Mouse (Mus musculus): Measurements from ENCODE around the gene Serpinc1. TPM values are rescaled to one million over a fixed set of nuclear protein-coding genes. Genes with fewer than 3 reads are reported as not detected.

Gene Serpinc1
- polyA plus RNA-seq, 1 experiment = 2.2 TPM

- Histone ChIP-seq H3K27me3 (ENCODE audit: control insufficient read depth) (no peaks in the 10 kb centered on the region), H3K36me3 (ENCODE audit: control insufficient read depth) (peaks cover 37% of the 10 kb centered on the region), H3K9me3 (ENCODE audit: control insufficient read depth, low read length) (no peaks in the 10 kb centered on the region), H3K4me1 (ENCODE audit: control insufficient read depth) (peaks cover 47% of the 10 kb centered on the region), H3K4me3 (replicated peaks) (no peak overlapping the region)
- TF ChIP-seq TAL1 (IDR thresholded peaks at IDR 0.05; ENCODE audit: low read length) (no peak), GATA1 (IDR thresholded peaks at IDR 0.05; ENCODE audit: low read length) (no peak)
Observed at GRCm38 (mm10) chr1:161031881-161032280, 53.5 kb downstream of the Serpinc1 start.

- peaks cover 52% of the 10 kb centered on the region for H3K4me1 ChIP-seq (ENCODE audit: control insufficient read depth)
- no peaks in the 10 kb centered on the region for H3K27me3 ChIP-seq (ENCODE audit: control insufficient read depth)
- TF ChIP-seq GATA1 (IDR thresholded peaks at IDR 0.05; ENCODE audit: low read length) = no peak
- no peak for TF ChIP-seq TAL1 (IDR thresholded peaks at IDR 0.05; ENCODE audit: low read length)
- H3K4me3 ChIP-seq (replicated peaks) = no peak overlapping the region
- H3K9me3 ChIP-seq (ENCODE audit: control insufficient read depth, low read length) = no peaks in the 10 kb centered on the region
- H3K36me3 ChIP-seq (ENCODE audit: control insufficient read depth) = peaks cover 42% of the 10 kb centered on the region
Observed at GRCm38 (mm10) chr1:161032345-161032744, 54.0 kb downstream of the Serpinc1 start.

DNA sequence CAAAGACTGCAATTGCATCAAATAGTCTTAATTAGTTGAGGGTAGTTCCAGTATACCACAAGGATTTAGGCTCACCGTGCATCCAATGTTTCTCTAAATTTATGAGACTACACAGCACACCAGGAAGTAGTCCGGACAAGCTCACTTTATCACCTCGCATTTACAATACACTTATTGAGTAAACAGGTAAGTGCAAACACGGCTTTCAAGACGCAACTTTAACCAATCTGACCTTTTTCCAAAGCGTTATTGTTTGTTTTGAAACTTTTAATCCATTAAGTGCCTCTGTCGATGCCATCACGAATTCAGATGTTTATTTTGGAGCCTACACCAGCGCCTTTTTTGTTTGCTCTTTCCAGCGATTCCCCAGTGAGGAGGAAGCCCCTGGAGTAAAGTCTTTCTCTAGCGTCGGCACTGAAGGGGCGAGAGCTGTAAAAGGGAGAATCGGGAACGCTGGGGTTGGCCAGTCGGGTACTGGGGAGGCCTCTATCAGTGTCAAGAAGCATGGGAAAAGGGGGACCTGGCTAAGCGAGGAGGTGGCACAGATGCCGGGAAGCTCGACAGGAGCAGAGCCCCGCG, 55.6 kb downstream of the Serpinc1 start:
- peak overlapping the region; percentile 97 for H3K4me3 ChIP-seq (replicated peaks)
- peaks cover 58% of the 10 kb centered on the region for H3K36me3 ChIP-seq (ENCODE audit: control insufficient read depth)
- H3K27me3 ChIP-seq (ENCODE audit: control insufficient read depth) = no peaks in the 10 kb centered on the region
- no peaks in the 10 kb centered on the region for H3K9me3 ChIP-seq (ENCODE audit: control insufficient read depth, low read length)
- H3K4me1 ChIP-seq (ENCODE audit: control insufficient read depth) = peaks cover 63% of the 10 kb centered on the region
- TF ChIP-seq GATA1 (IDR thresholded peaks at IDR 0.05; ENCODE audit: low read length) (no peak), TAL1 (IDR thresholded peaks at IDR 0.05; ENCODE audit: low read length) (no peak)

DNA sequence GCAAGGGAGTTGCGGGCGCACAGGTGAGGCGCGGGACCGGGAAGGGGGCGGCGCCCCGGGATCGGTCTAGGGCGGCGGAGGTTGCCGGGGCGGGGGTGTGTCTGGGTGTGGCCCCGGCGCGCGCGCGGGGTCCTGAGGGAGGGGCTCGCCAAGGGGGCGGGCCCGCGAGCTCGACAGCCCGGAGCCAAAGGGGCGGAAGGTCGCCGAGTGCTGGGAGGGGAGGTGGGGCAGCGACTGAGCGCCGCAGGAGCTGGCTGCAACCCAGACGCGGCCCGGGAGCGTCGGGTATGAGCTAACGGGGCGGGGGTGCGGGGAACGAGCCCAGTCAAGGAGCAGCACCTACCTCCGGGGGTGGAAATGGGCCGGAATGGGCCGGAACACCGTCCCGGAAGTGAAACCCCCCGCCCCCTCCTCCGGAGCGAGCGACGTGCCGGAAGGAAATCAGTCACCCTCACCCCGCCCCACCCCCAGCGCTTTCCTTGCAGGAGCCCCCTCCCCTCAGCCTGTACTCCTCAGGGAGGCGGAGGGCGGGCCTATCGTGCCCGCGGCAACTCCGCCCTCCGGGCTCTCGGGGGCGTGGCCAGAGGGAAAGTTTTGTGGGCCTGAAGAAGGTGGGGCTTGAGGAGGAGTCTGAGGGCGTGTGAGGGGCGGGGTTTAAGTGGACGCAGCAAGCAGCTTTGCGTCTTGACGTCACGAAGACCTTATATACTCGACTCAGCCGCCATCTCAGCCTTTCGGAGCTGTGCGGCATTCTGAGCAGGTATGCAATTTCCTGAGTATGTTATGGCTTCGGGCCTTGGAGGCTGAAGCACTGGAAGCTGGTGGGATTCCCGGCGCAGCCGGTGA, 56.3 kb downstream of the Serpinc1 start, which contains the start of gene Zbtb37:
Gene Zbtb37 (minus strand): TSS at position 415 of the 846 bp plus-strand sequence.
- H3K4me3 ChIP-seq (replicated peaks) = peak within 1 kb of the TSS; percentile 97
- TF ChIP-seq TAL1 (IDR thresholded peaks at IDR 0.05; ENCODE audit: low read length) = no peak
- no peak for TF ChIP-seq GATA1 (IDR thresholded peaks at IDR 0.05; ENCODE audit: low read length)
- H3K27me3 ChIP-seq (ENCODE audit: control insufficient read depth) = no peaks in the 10 kb centered on the region
- H3K4me1 ChIP-seq (ENCODE audit: control insufficient read depth) = peaks cover 68% of the 10 kb centered on the region
- H3K9me3 ChIP-seq (ENCODE audit: control insufficient read depth, low read length) = no peaks in the 10 kb centered on the region
- peaks cover 63% of the 10 kb centered on the region for H3K36me3 ChIP-seq (ENCODE audit: control insufficient read depth)

- TF ChIP-seq GATA1 (IDR thresholded peaks at IDR 0.05; ENCODE audit: low read length) (no peak), TAL1 (IDR thresholded peaks at IDR 0.05; ENCODE audit: low read length) (no peak)
- Histone ChIP-seq H3K9me3 (ENCODE audit: control insufficient read depth, low read length) (no peaks in the 10 kb centered on the region), H3K36me3 (ENCODE audit: control insufficient read depth) (peaks cover 67% of the 10 kb centered on the region), H3K4me1 (ENCODE audit: control insufficient read depth) (peaks cover 72% of the 10 kb centered on the region), H3K27me3 (ENCODE audit: control insufficient read depth) (no peaks in the 10 kb centered on the region), H3K4me3 (replicated peaks) (peak overlapping the region; percentile 97)
Observed at GRCm38 (mm10) chr1:161035281-161035785, 56.9 kb downstream of the Serpinc1 start.

DNA sequence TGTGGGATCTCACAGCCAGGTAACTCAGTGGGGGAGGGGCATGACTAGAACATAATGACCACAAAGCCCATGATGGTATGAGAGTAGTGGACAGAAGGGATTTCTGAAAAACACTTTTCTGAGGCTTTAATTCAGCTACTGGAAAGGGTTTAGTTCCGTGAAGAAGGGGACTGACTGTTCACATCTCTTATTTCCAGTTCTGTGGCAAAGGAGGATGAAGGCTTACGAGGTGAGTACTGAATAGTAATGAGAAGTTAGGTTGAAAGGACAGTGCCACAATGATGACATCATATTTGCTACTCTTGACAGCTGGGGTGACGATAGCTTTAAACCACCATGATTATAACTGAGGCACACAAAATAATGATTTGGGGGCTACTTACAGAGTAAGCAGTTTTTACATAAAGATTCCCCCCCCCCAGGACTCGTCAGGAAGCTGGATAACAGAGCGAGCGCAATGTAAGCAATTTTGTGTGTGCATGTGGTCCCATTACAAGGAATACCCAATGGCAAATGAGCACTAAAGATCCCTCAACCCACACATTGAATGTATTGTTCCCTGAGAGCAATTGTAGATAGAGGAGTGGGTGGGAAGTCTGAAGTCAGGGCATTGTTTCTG, 57.5 kb downstream of the Serpinc1 start:
- peaks cover 71% of the 10 kb centered on the region for H3K4me1 ChIP-seq (ENCODE audit: control insufficient read depth)

DNA sequence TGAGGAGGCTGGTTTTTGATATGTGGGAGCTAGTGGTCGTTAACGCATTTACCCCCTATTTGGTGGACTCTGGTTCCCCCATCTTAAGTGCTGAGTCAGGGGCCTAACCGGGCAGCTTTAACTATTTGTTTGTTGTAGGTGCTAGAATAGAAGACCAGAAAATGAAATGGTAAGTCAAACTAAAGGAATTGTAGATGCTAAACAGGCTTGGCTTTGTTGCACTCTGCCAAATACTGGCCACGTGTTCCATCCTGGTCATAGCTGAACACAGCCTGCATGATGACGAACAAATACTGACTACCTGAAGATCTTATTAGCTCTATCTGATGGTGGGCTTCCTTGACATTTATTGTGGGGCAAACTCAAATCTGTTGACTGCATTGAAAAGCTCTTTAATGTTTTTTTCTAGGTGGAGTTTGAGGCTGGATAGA, 58.0 kb downstream of the Serpinc1 start:
- H3K27me3 ChIP-seq (ENCODE audit: control insufficient read depth) = no peaks in the 10 kb centered on the region
- peak overlapping the region; percentile 97 for H3K4me3 ChIP-seq (replicated peaks)
- no peaks in the 10 kb centered on the region for H3K9me3 ChIP-seq (ENCODE audit: control insufficient read depth, low read length)
- peaks cover 71% of the 10 kb centered on the region for H3K4me1 ChIP-seq (ENCODE audit: control insufficient read depth)
- peaks cover 74% of the 10 kb centered on the region for H3K36me3 ChIP-seq (ENCODE audit: control insufficient read depth)
- TF ChIP-seq TAL1 (IDR thresholded peaks at IDR 0.05; ENCODE audit: low read length) (no peak), GATA1 (IDR thresholded peaks at IDR 0.05; ENCODE audit: low read length) (no peak)

More for the DNA sequence above, 57.5 kb downstream of the Serpinc1 start:
- TF ChIP-seq TAL1 (IDR thresholded peaks at IDR 0.05; ENCODE audit: low read length) (no peak), GATA1 (IDR thresholded peaks at IDR 0.05; ENCODE audit: low read length) (no peak)
- Histone ChIP-seq H3K9me3 (ENCODE audit: control insufficient read depth, low read length) (no peaks in the 10 kb centered on the region), H3K4me3 (replicated peaks) (peak overlapping the region; percentile 97), H3K27me3 (ENCODE audit: control insufficient read depth) (no peaks in the 10 kb centered on the region), H3K36me3 (ENCODE audit: control insufficient read depth) (peaks cover 72% of the 10 kb centered on the region)

GRCm38 (mm10) chr1:161037026-161037425, 58.6 kb downstream of the Serpinc1 start:
- H3K4me3 ChIP-seq (replicated peaks) = peak overlapping the region; percentile 97

GRCm38 (mm10) chr1:161037599-161037998, 59.2 kb downstream of the Serpinc1 start:
- no peaks in the 10 kb centered on the region for H3K27me3 ChIP-seq (ENCODE audit: control insufficient read depth)
- H3K9me3 ChIP-seq (ENCODE audit: control insufficient read depth, low read length) = no peaks in the 10 kb centered on the region
- H3K36me3 ChIP-seq (ENCODE audit: control insufficient read depth) = peaks cover 74% of the 10 kb centered on the region
- H3K4me1 ChIP-seq (ENCODE audit: control insufficient read depth) = peaks cover 60% of the 10 kb centered on the region
- H3K4me3 ChIP-seq (replicated peaks) = peak overlapping the region; percentile 97
- TF ChIP-seq GATA1 (IDR thresholded peaks at IDR 0.05; ENCODE audit: low read length) (no peak), TAL1 (IDR thresholded peaks at IDR 0.05; ENCODE audit: low read length) (no peak)

More at GRCm38 (mm10) chr1:161037026-161037425, 58.6 kb downstream of the Serpinc1 start:
- TF ChIP-seq TAL1 (IDR thresholded peaks at IDR 0.05; ENCODE audit: low read length) (no peak), GATA1 (IDR thresholded peaks at IDR 0.05; ENCODE audit: low read length) (no peak)
- Histone ChIP-seq H3K36me3 (ENCODE audit: control insufficient read depth) (peaks cover 74% of the 10 kb centered on the region), H3K4me1 (ENCODE audit: control insufficient read depth) (peaks cover 66% of the 10 kb centered on the region), H3K27me3 (ENCODE audit: control insufficient read depth) (no peaks in the 10 kb centered on the region), H3K9me3 (ENCODE audit: control insufficient read depth, low read length) (no peaks in the 10 kb centered on the region)
